Mouse (Mus musculus): Measurements from ENCODE around the gene Phactr4. TPM values are rescaled to one million over a fixed set of nuclear protein-coding genes. Genes with fewer than 3 reads are reported as not detected.

Gene Phactr4
- total and polyA plus RNA-seq, 3 experiments: 7.2 to 79.5 (median 28.7) TPM

DNA sequence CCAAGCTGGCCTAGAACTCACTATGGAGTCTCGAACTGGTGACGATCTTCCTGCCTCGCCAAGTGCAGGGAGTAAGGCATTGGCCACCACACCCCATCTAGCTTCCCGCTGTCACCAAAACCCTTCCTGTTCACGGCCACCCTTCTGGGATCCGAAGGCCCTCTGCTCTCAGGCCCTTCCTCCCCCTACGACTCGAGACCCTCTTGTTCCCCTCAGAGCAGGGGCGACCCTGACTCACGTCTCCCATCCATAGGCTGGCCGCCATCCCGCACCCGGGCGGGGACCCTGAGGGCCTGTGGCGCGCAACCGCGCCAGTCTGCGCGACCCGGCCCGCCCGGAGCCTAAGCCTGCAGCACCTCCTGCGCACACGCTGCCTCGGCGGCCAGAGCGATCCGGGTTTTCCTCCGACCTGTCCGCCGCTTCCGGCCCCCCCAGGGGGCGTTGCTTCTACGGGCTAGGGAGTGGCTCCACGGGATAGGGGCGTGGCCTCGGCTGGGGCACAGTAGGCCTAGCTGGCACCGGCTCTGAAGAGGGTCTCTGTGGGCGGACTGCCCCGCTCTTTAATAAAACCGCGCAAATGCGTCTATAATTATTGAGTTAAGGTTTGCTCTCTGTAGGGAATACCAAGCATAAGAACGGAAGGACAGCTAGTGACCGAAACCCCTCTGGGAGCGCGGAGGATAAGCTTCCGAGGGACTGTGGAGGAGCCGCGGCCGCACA, 93.0 kb downstream of the Phactr4 start, which contains the start of gene Trnau1ap:
TSS of gene Trnau1ap (minus strand) at position 424 of the 720 bp plus-strand sequence.
- peak within 1 kb of the TSS; percentile 91 for H3K27ac ChIP-seq (ENCODE audit: control insufficient read depth, low read depth, low read length)
- H3K79me2 ChIP-seq (ENCODE audit: control insufficient read depth, insufficient read depth, low read length, poor library complexity): peaks cover 13% of the 10 kb centered on the region
- H3K27me3 ChIP-seq (ENCODE audit: control insufficient read depth in 1 of 2, insufficient read depth in 2 of 2, low read length in 2 of 2): no peaks in the 10 kb centered on the region
- H3K4me1 ChIP-seq (ENCODE audit: control insufficient read depth in 1 of 2, insufficient read depth in 2 of 2, low read length in 2 of 2): peaks cover 4 to 14% of the 10 kb centered on the region in 2 experiments; a peak in 3 of 4 replicates
- no peaks in the 10 kb centered on the region for H3K9me3 ChIP-seq (replicated peaks; ENCODE audit: insufficient read depth, low read length)
- peak; percentile 96 for DNase-seq (ENCODE audit: low read depth, low spot score)
- peaks cover 4 to 9% of the 10 kb centered on the region in 2 experiments; a peak in 3 of 4 replicates for H3K36me3 ChIP-seq (ENCODE audit: control insufficient read depth in 1 of 2, insufficient read depth in 2 of 2, low read length in 2 of 2)
- peak within 1 kb of the TSS; percentile 81 to 89 for H3K4me3 ChIP-seq (ENCODE audit: control insufficient read depth in 1 of 2, insufficient read depth in 1 of 2, low read depth in 2 of 2, low read length in 2 of 2)
- H3K9ac ChIP-seq (ENCODE audit: control insufficient read depth, low read depth, low read length, poor library complexity, severe bottlenecking): peak within 1 kb of the TSS; percentile 87
- TF ChIP-seq MAFK (IDR thresholded peaks at IDR 0.05; ENCODE audit: borderline replicate concordance, low read depth, low read length) (no peak), CHD2 (IDR thresholded peaks at IDR 0.05; ENCODE audit: low read length) (no peak), ZMIZ1 (IDR thresholded peaks at IDR 0.05; ENCODE audit: low read depth, low read length) (peak; percentile 90), GABPA (IDR thresholded peaks at IDR 0.05; ENCODE audit: low read depth, low read length) (no peak), RCOR1 (IDR thresholded peaks at IDR 0.05; ENCODE audit: low read depth, low read length) (no peak), SMC3 (IDR thresholded peaks at IDR 0.05; ENCODE audit: low read depth, low read length) (peak; percentile 18; the same call in 1 of the 2 replicates), TBP (IDR thresholded peaks at IDR 0.05; ENCODE audit: low read depth, low read length) (peak; percentile 32; the same call in 1 of the 2 replicates), GATA1 (IDR thresholded peaks at IDR 0.05; ENCODE audit: low read depth, low read length) (no peak), MYC (IDR thresholded peaks at IDR 0.05; ENCODE audit: low read depth, low read length) (peak; percentile 83; the same call in 1 of the 2 replicates), ETS1 (IDR thresholded peaks at IDR 0.05; ENCODE audit: low read depth, low read length) (peak; percentile 41; the same call in 1 of the 2 replicates), USF2 (IDR thresholded peaks at IDR 0.05; ENCODE audit: borderline replicate concordance in 1 of 2, insufficient read depth in 1 of 2, low read depth in 1 of 2, low read length in 2 of 2) (no peak), MXI1 (IDR thresholded peaks at IDR 0.05; ENCODE audit: low read depth, low read length) (peak; percentile 90; the same call in 1 of the 2 replicates), MYB (IDR thresholded peaks at IDR 0.05; ENCODE audit: low read depth, low read length) (no peak), POLR2AphosphoS2 (IDR thresholded peaks at IDR 0.05; ENCODE audit: low read length) (peak; percentile 92), MAZ (IDR thresholded peaks at IDR 0.05; ENCODE audit: low read depth, low read length) (peak; percentile 99), KAT2A (conservative IDR thresholded peaks at IDR 0.05; ENCODE audit: low read depth, low read length) (peak; percentile 35; the same call in 1 of the 2 replicates), JUND (IDR thresholded peaks at IDR 0.05; ENCODE audit: low read depth, low read length) (no peak), TCF12 (IDR thresholded peaks at IDR 0.05; ENCODE audit: low read depth, low read length) (peak; percentile 68), MAX (IDR thresholded peaks at IDR 0.05; ENCODE audit: low read length) (peak; percentile 80), UBTF (IDR thresholded peaks at IDR 0.05; ENCODE audit: borderline replicate concordance, insufficient read depth, low read depth, low read length) (peak; percentile 66; the same call in 1 of the 2 replicates), ZKSCAN1 (IDR thresholded peaks at IDR 0.05; ENCODE audit: low read depth, low read length) (no peak; the same call in 1 of the 2 replicates), EP300 (IDR thresholded peaks at IDR 0.05; ENCODE audit: low read depth in 1 of 2, low read length in 2 of 2) (0 out of 4 replicates have a peak, but pooled peaks of 1 of the 2 experiments have one; percentile 6), NRF1 (IDR thresholded peaks at IDR 0.05; ENCODE audit: insufficient read depth, low read depth, low read length, poor library complexity, severe bottlenecking) (peak; percentile 67), USF1 (IDR thresholded peaks at IDR 0.05; ENCODE audit: low read depth, low read length) (no peak), HCFC1 (IDR thresholded peaks at IDR 0.05; ENCODE audit: low read depth, low read length) (peak; percentile 77; the same call in 1 of the 2 replicates), E2F4 (IDR thresholded peaks at IDR 0.05; ENCODE audit: borderline replicate concordance, low read depth, low read length) (no peak), NELFE (IDR thresholded peaks at IDR 0.05; ENCODE audit: low read depth, low read length) (peak; percentile 97), TAL1 (IDR thresholded peaks at IDR 0.05; ENCODE audit: low read length) (no peak), ZNF384 (IDR thresholded peaks at IDR 0.05; ENCODE audit: low read depth, low read length) (no peak), ZC3H11A (IDR thresholded peaks at IDR 0.05; ENCODE audit: low read depth, low read length) (no peak), POLR2AphosphoS5 (IDR thresholded peaks at IDR 0.05; ENCODE audit: borderline replicate concordance, low read depth, low read length) (peak; percentile 51; the same call in 1 of the 2 replicates), CHD1 (IDR thresholded peaks at IDR 0.05; ENCODE audit: low read depth, low read length) (no peak), BHLHE40 (IDR thresholded peaks at IDR 0.05; ENCODE audit: borderline replicate concordance, low read depth, low read length) (no peak), CTCF (IDR thresholded peaks at IDR 0.05 in 2 of 3, conservative IDR thresholded peaks at IDR 0.05 in 1 of 3; ENCODE audit: control insufficient read depth in 1 of 3, insufficient read depth in 1 of 3, low read depth in 2 of 3, low read length in 3 of 3, poor library complexity in 1 of 3, severe bottlenecking in 1 of 3) (no peak), SIN3A (IDR thresholded peaks at IDR 0.05; ENCODE audit: low read length) (peak; percentile 84), POLR2A (IDR thresholded peaks at IDR 0.05; ENCODE audit: control insufficient read depth in 1 of 2, insufficient read depth in 1 of 2, low read depth in 1 of 2, low read length in 2 of 2, poor library complexity in 1 of 2) (peak; percentile 92 to 96)
